Mouse (Mus musculus): ENCODE measurements around the gene 2410141K09Rik.
A peak's percentile ranks its signal among the peaks of the same experiment; 100 is the strongest.
"Not testable (repeated sequence)": the region's sequence is repeated elsewhere in the genome, so short reads cannot be mapped to it uniquely, and the experiment has no call there.

The 2410141K09Rik gene

DNA sequence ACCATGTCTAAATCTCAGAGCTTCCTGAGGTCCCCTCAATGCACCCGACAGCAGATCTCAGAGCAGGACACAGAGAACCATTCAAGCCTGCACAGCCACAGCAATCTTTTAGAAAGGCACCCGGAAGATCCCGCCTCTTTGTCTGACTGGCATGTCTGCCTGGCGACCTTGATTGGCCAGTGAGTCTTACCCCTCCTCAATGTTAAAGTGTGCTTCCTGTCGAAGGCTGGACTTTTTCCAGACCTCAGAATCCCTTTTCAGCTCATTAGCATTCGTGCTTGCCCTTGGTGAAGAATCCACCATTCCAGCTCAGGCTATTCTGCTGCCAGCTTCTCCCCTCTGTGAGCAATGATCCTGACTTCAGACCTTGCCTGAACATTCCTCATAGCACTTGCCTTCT lies at the start of gene 2410141K09Rik:
2410141K09Rik (minus strand) TSS at position 101 of the 400 bp plus-strand sequence.
- peak within 1 kb of the TSS; percentile 75 for H3K4me3 ChIP-seq (replicated peaks; ENCODE audit: low read length)
- not testable (repeated sequence) for H3K27me3 ChIP-seq (ENCODE audit: insufficient read depth, low read length)
- peaks cover 15% of the 10 kb centered on the region for H3K4me1 ChIP-seq (replicated peaks; ENCODE audit: low read depth, low read length)
- H3K36me3 ChIP-seq (ENCODE audit: insufficient read depth, low read length), result peaks cover 22% of the 10 kb centered on the region
- peaks cover 12% of the 10 kb centered on the region for H3K9me3 ChIP-seq (ENCODE audit: low read length)

DNA sequence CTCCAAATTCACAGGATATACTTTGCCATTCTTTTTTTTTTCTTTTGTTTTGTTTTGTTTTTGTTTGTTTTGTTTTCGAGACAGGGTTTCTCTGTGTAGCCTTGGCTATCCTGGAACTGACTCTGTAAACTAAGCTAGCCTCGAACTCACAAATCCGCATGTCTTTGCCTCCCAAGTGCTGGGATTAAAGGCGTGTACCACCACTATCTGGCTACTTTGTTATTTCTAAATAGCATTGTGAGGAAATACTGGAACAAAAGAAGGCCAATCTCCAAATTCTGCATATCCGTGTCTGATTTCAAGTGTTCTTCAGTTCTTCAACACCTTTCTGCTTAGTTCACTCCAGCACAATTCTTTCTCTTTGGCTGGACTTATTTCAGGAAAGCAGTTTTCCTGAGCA lies 14.1 kb downstream of the 2410141K09Rik start:
- Histone ChIP-seq H3K36me3 (ENCODE audit: insufficient read depth, low read length) (peaks cover 23% of the 10 kb centered on the region), H3K9me3 (ENCODE audit: low read length) (peaks cover 29% of the 10 kb centered on the region)
- not testable (repeated sequence) for H3K4me1 ChIP-seq (replicated peaks; ENCODE audit: low read depth, low read length); H3K27me3 ChIP-seq (ENCODE audit: insufficient read depth, low read length); H3K4me3 ChIP-seq (replicated peaks; ENCODE audit: low read length)

DNA sequence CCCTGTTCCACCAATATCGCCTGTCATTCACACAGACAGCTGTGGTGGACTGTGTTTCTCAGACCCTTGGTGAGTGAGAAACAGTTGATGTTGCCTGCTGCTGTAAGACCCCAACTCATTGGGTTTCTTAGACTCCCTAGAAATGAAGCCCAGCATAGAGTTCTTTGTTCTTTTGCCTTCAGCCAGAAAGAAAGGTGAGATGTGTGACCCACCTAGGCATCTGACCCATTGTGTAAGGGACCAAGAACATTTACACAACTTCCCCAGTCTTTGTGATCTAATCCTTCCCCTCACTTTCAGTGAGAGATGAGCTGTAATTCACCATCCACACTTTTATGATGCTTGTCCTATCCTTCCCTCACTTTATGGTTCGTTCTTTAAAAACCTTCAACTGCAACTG lies 26.0 kb downstream of the 2410141K09Rik start:
- H3K9me3 ChIP-seq (ENCODE audit: low read length); H3K4me3 ChIP-seq (replicated peaks; ENCODE audit: low read length); H3K27me3 ChIP-seq (ENCODE audit: insufficient read depth, low read length); H3K36me3 ChIP-seq (ENCODE audit: insufficient read depth, low read length): not testable (repeated sequence)
- peaks cover 10% of the 10 kb centered on the region for H3K4me1 ChIP-seq (replicated peaks; ENCODE audit: low read depth, low read length)
